ENCODE assay signal across 14 mouse cellular contexts in the genomic region with DNA sequence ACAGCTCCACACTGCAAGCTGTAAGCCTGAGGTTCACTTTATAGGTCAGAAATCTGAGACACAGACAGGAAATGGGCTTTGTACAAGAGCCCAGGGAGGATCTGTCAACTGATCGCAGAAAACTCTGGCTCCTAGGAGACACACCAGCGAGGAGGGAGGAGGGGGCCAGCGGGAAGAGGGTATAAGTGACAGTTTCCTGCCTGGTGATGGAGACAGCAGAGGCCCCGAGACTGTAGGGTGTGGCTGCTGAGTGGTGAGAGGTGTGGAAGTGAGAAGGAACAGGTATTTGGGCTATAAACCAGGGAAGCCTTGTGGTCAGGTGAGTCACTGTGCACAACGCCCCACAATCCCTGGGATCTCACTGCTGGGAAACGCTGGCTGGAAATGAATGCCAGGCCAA. TPM values are rescaled to one million over a fixed set of nuclear protein-coding genes. Genes with fewer than 3 reads are reported as not detected.
DNase-seq lines count a peak whose midpoint lies in the region; ATAC-seq lines count a peak whose summit lies in the region.
"Had no signal": no experiment of that assay in that cellular context is flagged by ENCODE, and none has a peak within 500 bp of the region (broad histone marks: within the 10 kb centered on the region; RNA-seq: fewer than 3 reads in every experiment).

No protein-coding gene starts in this region.

- H3K4me3 ChIP-seq in kidney, embryonic 16.5 days (ENCODE audit: low read length), result no peak overlapping the region
- no peak overlapping the region for H3K4me3 ChIP-seq in intestine, embryonic 14.5 days (ENCODE audit: low read depth, low read length)
- H3K4me3 ChIP-seq in hindbrain, embryonic 10.5 days, result no peak overlapping the region
- H3K4me3 ChIP-seq: heart, embryonic 10.5 days; limb, embryonic 13.5 days had no signal

- H3K9me3 ChIP-seq in kidney, embryonic 16.5 days (ENCODE audit: low read length), result no peaks in the 10 kb centered on the region
- H3K9me3 ChIP-seq in intestine, embryonic 14.5 days (ENCODE audit: control insufficient read depth, low read length), result no peaks in the 10 kb centered on the region
- no peaks in the 10 kb centered on the region for H3K9me3 ChIP-seq in hindbrain, embryonic 10.5 days
- H3K9me3 ChIP-seq: heart, embryonic 10.5 days; limb, embryonic 13.5 days had no signal

- H3K9ac ChIP-seq in kidney, embryonic 16.5 days (replicated peaks; ENCODE audit: low read length), result no peak overlapping the region; the same call in 1 of the 2 replicates
- H3K9ac ChIP-seq in intestine, embryonic 14.5 days (ENCODE audit: low read length), result no peak overlapping the region
- H3K9ac ChIP-seq: forebrain, postnatal 0 days; limb, embryonic 13.5 days; liver, postnatal 0 days had no signal

- H3K27me3 ChIP-seq in kidney, embryonic 16.5 days (ENCODE audit: insufficient read depth, low read length), result no peaks in the 10 kb centered on the region
- no peaks in the 10 kb centered on the region for H3K27me3 ChIP-seq in intestine, embryonic 14.5 days (replicated peaks; ENCODE audit: control insufficient read depth, insufficient read depth, low read length)
- H3K27me3 ChIP-seq in hindbrain, embryonic 10.5 days (ENCODE audit: insufficient read depth, poor library complexity, severe bottlenecking), result no peaks in the 10 kb centered on the region
- H3K27me3 ChIP-seq: limb, embryonic 13.5 days; Patski had no signal

- H3K36me3 ChIP-seq in kidney, embryonic 16.5 days (ENCODE audit: insufficient read depth, low read length), result no peaks in the 10 kb centered on the region
- H3K36me3 ChIP-seq in intestine, embryonic 14.5 days (ENCODE audit: control insufficient read depth, insufficient read depth, low read length), result no peaks in the 10 kb centered on the region
- H3K36me3 ChIP-seq in hindbrain, embryonic 10.5 days, result no peaks in the 10 kb centered on the region
- H3K36me3 ChIP-seq: heart, embryonic 10.5 days; limb, embryonic 13.5 days had no signal

- peak; percentile 76 for ATAC-seq in kidney, embryonic 16.5 days (ENCODE audit: low FRiP score, low TSS enrichment)
- peak; percentile 69; the same call in 1 of the 2 replicates for ATAC-seq in intestine, embryonic 14.5 days (replicated peaks; ENCODE audit: low FRiP score, low TSS enrichment, low read depth)
- ATAC-seq: forebrain, postnatal 0 days; liver, postnatal 0 days; Patski had no signal

- H3K4me2 ChIP-seq in kidney, embryonic 16.5 days (replicated peaks; ENCODE audit: low read depth, low read length), result no peak overlapping the region
- H3K4me2 ChIP-seq in intestine, embryonic 14.5 days (ENCODE audit: low read length), result no peak overlapping the region
- H3K4me2 ChIP-seq: limb, embryonic 13.5 days had no signal

- peak overlapping the region; percentile 68 for H3K27ac ChIP-seq in kidney, embryonic 16.5 days (ENCODE audit: low read length)
- H3K27ac ChIP-seq in intestine, embryonic 14.5 days (ENCODE audit: low read depth), result no peak overlapping the region
- no peak overlapping the region for H3K27ac ChIP-seq in hindbrain, embryonic 10.5 days
- H3K27ac ChIP-seq: limb, embryonic 13.5 days had no signal

- H3K4me1 ChIP-seq in kidney, embryonic 16.5 days (ENCODE audit: insufficient read depth, low read length), result peaks cover 18% of the 10 kb centered on the region
- peaks cover 6% of the 10 kb centered on the region for H3K4me1 ChIP-seq in intestine, embryonic 14.5 days (replicated peaks; ENCODE audit: control insufficient read depth, insufficient read depth, low read length)
- H3K4me1 ChIP-seq in hindbrain, embryonic 10.5 days (replicated peaks), result peaks cover 19% of the 10 kb centered on the region

- 20% methylated on average over 6 of the region's 6 CpGs for WGBS in kidney, embryonic 16.5 days
- WGBS in intestine, embryonic 14.5 days, result 27% methylated on average over 6 of the region's 6 CpGs
- WGBS in hindbrain, embryonic 10.5 days, result 61% methylated on average over 6 of the region's 6 CpGs

- DNase-seq in kidney, adult 18-20 months, result no peak
- DNase-seq in 3134 (ENCODE audit: extremely low read depth, insufficient read length, low spot score), result peak; percentile 24
- DNase-seq in 3T3-L1 (ENCODE audit: low read depth, low spot score), result peak; percentile 60
- peak; percentile 62 for DNase-seq in intestine, embryonic 14.5 days (ENCODE audit: low spot score)
- DNase-seq in cerebellum, adult 9-10 months, result no peak
- no peak for DNase-seq in hindbrain, embryonic 10.5 days (ENCODE audit: low spot score)
- DNase-seq: forebrain, postnatal 0 days; gastrocnemius, postnatal 10 days; liver, postnatal 0 days; midbrain, embryonic 14.5 days had no signal

RNA-seq across cellular contexts. Expression of gene D330020A13Rik, which starts 30.0 kb away (rescaled TPM):
- 0.65 and 0.76 TPM in 2 replicates for polyA plus RNA-seq in kidney, embryonic 16.5 days (2015; fragmentation: Nextera tagmentation; extraction: Ambion mirVana)
- polyA plus RNA-seq in intestine, embryonic 14.5 days (2014; fragmentation: Nextera tagmentation; extraction: Ambion mirVana), result not detected in 2 replicates
- polyA plus RNA-seq in hindbrain, embryonic 10.5 days (2016; fragmentation: Nextera tagmentation; extraction: Ambion mirVana), result not detected in 2 replicates
- polyA plus RNA-seq: forebrain, postnatal 0 days; heart, embryonic 10.5 days; liver, postnatal 0 days had no signal

RNA-seq across cellular contexts. Expression of gene B4galnt3, which starts 30.2 kb away (rescaled TPM):
- 2.4 and 2.6 TPM in 2 replicates for polyA plus RNA-seq in kidney, embryonic 16.5 days (2015; fragmentation: Nextera tagmentation; extraction: Ambion mirVana)
- 0.47 and 0.58 TPM in 2 replicates for polyA plus RNA-seq in intestine, embryonic 14.5 days (2014; fragmentation: Nextera tagmentation; extraction: Ambion mirVana)
- 0.18 and 0.26 TPM in 2 replicates for polyA plus RNA-seq in hindbrain, embryonic 10.5 days (2016; fragmentation: Nextera tagmentation; extraction: Ambion mirVana)
- polyA plus RNA-seq: midbrain, embryonic 14.5 days had no signal

Comparison
In these comparisons a context has a peak if more than half of its experiments do, and no peak if none do; other contexts are left out.
1. DNase-seq: peak in 3134 (single experiment), 3T3-L1 (single experiment) and intestine, embryonic 14.5 days (single experiment); none in kidney, adult 18-20 months (single experiment), cerebellum, adult 9-10 months (single experiment) and hindbrain, embryonic 10.5 days (single experiment).